Comparison of ENCODE assay signal across 9 mouse cellular contexts in genomic region chr10:111519620-111520370, GRCm38 (mm10). TPM values are rescaled to one million over a fixed set of nuclear protein-coding genes. Genes with fewer than 3 reads are reported as not detected.
A peak's percentile ranks its signal among the peaks of the same experiment; 100 is the strongest.
DNase-seq lines count a peak whose midpoint lies in the region; ATAC-seq and TF ChIP-seq lines count a peak whose summit lies in the region.
"Had no signal": no experiment of that assay in that cellular context is flagged by ENCODE, and none has a peak within 500 bp of the region (broad histone marks: within the 10 kb centered on the region; RNA-seq: fewer than 3 reads in every experiment).

No protein-coding gene starts in this region.

- peak; percentile 73 to 80 for DNase-seq in heart, adult 18-20 months
- DNase-seq in heart, postnatal 36 days = no peak
- peak; percentile 70 to 82 for DNase-seq in cerebellum, postnatal 25 days
- DNase-seq in heart, postnatal 25 days (ENCODE audit: low spot score) = peak; percentile 23
- DNase-seq in liver, postnatal 0 days = no peak
- DNase-seq in ovary, postnatal 10 days (ENCODE audit: low spot score) = no peak

- no peak for TF ChIP-seq EP300 in liver, postnatal 0 days (IDR thresholded peaks at IDR 0.05; ENCODE audit: low read depth)

- H3K4me3 ChIP-seq in liver, postnatal 0 days (ENCODE audit: low read depth, low read length) = no peak overlapping the region

- H3K27me3 ChIP-seq in liver, postnatal 0 days (ENCODE audit: insufficient read depth, low read length) = no peaks in the 10 kb centered on the region
- H3K27me3 ChIP-seq: CH12.LX had no signal

- no peak for ATAC-seq in liver, postnatal 0 days
- no peak for ATAC-seq in activated CD4-positive, CD25-positive, alpha-beta regulatory T cell, adult 4 months
- ATAC-seq in CD4-positive, CD25-positive, alpha-beta regulatory T cell, adult 4 months = no peak

- no peak overlapping the region for H3K27ac ChIP-seq in liver, postnatal 0 days (ENCODE audit: low read depth)

- peak overlapping the region; percentile 42; the same call in 1 of the 2 replicates for H3K4me2 ChIP-seq in liver, postnatal 0 days (ENCODE audit: low read depth, low read length)

- H3K4me1 ChIP-seq in liver, postnatal 0 days (ENCODE audit: insufficient read depth) = peaks cover 20% of the 10 kb centered on the region

- no peak overlapping the region for H3K9ac ChIP-seq in liver, postnatal 0 days (replicated peaks)

- H3K9me3 ChIP-seq in liver, postnatal 0 days (ENCODE audit: low read length) = no peaks in the 10 kb centered on the region

- intact Hi-C loops in heart, postnatal 36 days (cut with DNase I) = no loop called here
- intact Hi-C loops in heart, postnatal 25 days (cut with DNase I) = no loop called here

- no peaks in the 10 kb centered on the region for H3K36me3 ChIP-seq in liver, postnatal 0 days (replicated peaks; ENCODE audit: insufficient read depth, low read length)

- no peak for TF ChIP-seq CTCF in liver, postnatal 0 days (IDR thresholded peaks at IDR 0.05; ENCODE audit: low read depth)

- 51% methylated on average over 24 of the region's 24 CpGs for WGBS in liver, postnatal 0 days (ENCODE audit: insufficient replicate concordance)

RNA-seq across cellular contexts. Expression of gene Phlda1, which starts 13.7 kb away (rescaled TPM):
- 10 to 100 TPM in 1 of 2 experiments, 1 to 10 TPM in 1; 9.7 to 18.7 TPM for total RNA-seq in heart, adult 18-20 months (2021)
- total RNA-seq in heart, postnatal 36 days (2021) = 10 to 100 TPM in 1 of 2 experiments, 1 to 10 TPM in 1; 9.8 to 17.3 TPM
- total RNA-seq in heart, postnatal 25 days (2021) = 10 to 100 TPM; 16.9 to 18.8 TPM
- polyA plus RNA-seq in liver, postnatal 0 days (2015; fragmentation: Nextera tagmentation; extraction: Ambion mirVana) = 29.6 and 32.1 TPM in 2 replicates
- 1 to 10 TPM; 4.9 to 5.6 TPM for polyA plus RNA-seq in activated CD4-positive, CD25-positive, alpha-beta regulatory T cell, adult 4 months (2017; shearing (Covaris generic))
- 1 to 10 TPM; 5.8 to 9.9 TPM for polyA plus RNA-seq in CD4-positive, CD25-positive, alpha-beta regulatory T cell, adult 4 months (2017; shearing (Covaris generic))

RNA-seq across cellular contexts. Expression of gene Nap1l1, which starts 46.8 kb away (rescaled TPM):
- total RNA-seq in heart, adult 18-20 months (2021) = 10 to 100 TPM; 66.8 to 72.3 TPM
- total RNA-seq in heart, postnatal 36 days (2021) = 10 to 100 TPM; 60.7 to 74.5 TPM
- total RNA-seq in heart, postnatal 25 days (2021) = 10 to 100 TPM; 55.0 to 60.9 TPM
- 69.9 and 73.7 TPM in 2 replicates for polyA plus RNA-seq in liver, postnatal 0 days (2015; fragmentation: Nextera tagmentation; extraction: Ambion mirVana)
- polyA plus RNA-seq in activated CD4-positive, CD25-positive, alpha-beta regulatory T cell, adult 4 months (2017; shearing (Covaris generic)) = 100 to 1,000 TPM; 155 to 159 TPM
- 100 to 1,000 TPM; 105 to 108 TPM for polyA plus RNA-seq in CD4-positive, CD25-positive, alpha-beta regulatory T cell, adult 4 months (2017; shearing (Covaris generic))

Comparison
In these comparisons a context has a peak if more than half of its experiments do, and no peak if none do; other contexts are left out.
1. DNase-seq: peak in heart, adult 18-20 months (2 of 2), cerebellum, postnatal 25 days (2 of 2) and heart, postnatal 25 days (single experiment); none in heart, postnatal 36 days (0 of 2), liver, postnatal 0 days (single experiment) and ovary, postnatal 10 days (single experiment).